Mouse (Mus musculus): ENCODE data around the gene A030005L19Rik.
"Not testable (repeated sequence)": the region's sequence is repeated elsewhere in the genome, so short reads cannot be mapped to it uniquely, and the experiment has no call there.

Gene A030005L19Rik

DNA sequence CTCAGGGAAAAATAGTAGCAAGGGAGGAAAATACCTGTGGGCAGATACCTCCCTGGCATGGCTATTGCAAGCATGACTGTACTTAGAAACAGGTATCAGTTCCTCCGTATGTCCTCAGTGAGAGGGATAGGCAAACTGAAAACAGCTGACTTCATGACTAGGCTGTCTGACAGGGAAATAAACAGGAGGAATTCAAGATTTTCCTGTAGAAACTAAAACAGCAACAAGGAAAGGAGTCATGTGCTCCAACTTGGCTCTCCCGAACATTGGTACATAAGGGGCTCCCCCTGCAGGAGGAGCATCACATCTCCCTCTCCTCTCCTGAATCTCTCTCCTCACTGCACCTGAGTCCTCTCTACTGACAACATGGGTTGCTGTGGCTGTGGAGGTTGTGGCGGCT lies at the start of gene A030005L19Rik:
Gene A030005L19Rik (plus strand): TSS at position 301 of the 400 bp plus-strand sequence.
- no peak for DNase-seq (ENCODE audit: low spot score)

DNA sequence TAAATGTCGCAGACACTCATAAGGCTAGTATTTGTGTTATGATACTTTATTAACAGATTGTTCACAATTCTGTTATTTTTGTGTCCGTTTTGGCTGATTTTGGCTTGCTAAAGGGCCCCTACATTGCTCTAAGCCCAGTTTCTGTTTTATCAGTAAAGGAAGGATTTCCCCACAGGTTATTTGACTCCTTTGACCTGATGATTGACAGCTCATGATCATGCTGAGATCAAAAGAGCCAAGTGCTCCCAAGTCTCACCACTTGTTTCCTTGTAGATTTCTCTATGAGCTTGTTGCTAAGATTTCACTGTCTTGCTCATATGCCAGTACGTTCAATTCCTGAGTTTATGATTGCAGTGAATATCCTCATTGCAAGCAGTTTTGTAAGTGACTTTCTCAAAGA lies 42.9 kb upstream of the A030005L19Rik start:
- no peak for DNase-seq (ENCODE audit: low spot score)

DNA sequence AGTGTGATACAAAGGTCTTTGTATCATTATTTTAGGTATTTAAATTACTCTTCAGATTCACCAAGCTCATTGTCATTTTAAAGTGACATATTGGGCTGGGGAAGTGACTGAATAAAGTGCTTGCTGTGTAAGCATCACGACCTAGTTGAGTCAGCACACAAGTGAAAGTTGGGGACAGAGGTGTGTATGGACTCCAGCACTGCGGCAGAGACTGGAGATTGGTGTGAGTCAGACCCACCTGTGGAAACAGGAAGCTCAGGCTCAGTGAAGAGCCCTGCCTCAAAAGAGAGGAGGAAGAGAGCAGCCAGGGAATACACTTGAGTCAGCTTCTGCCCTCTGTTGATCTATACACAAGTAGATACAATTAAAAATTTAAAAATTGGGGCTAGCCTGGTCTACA lies 34.0 kb upstream of the A030005L19Rik start:
- DNase-seq (ENCODE audit: low spot score), result no peak

DNA sequence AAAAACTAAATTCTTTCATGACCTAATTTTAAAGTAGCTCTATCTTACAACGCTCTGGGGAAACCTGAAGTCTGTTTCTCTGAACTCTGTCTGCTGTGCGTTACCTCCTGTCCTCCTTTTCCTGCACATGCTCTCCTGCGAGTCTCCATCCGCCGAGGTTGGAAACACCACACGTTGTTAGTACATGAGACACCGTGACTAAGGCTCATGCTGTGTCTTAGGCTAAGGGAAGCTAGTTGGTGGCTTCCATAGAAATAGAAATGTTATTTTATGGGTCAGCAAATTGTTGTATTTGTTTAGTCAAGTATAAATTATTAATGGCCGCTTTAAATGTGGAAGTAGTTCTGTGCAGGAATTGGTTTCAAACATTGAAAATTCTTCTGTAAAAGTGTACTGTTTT lies 32.9 kb upstream of the A030005L19Rik start:
- no peak for DNase-seq (ENCODE audit: low spot score)

DNA sequence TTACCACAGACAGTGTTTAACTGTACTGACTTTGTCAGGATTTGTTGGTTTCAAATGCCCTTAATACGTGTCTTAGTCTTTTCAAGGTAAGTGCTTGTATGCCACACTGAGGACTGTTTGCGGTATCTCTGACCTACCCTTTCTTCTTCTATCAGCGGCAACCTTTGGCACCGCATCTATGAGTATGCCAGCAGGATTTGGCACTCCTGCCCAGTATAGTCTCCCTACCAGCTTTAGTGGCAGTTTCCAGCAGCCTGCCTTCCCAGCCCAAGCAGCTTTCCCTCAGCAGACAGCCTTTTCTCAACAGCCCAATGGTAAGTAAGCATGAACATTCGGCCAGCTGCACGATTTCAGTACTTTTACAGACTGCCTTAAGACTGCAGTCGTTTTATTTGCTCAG lies 19.9 kb upstream of the A030005L19Rik start:
- DNase-seq (ENCODE audit: low spot score), result no peak

DNA sequence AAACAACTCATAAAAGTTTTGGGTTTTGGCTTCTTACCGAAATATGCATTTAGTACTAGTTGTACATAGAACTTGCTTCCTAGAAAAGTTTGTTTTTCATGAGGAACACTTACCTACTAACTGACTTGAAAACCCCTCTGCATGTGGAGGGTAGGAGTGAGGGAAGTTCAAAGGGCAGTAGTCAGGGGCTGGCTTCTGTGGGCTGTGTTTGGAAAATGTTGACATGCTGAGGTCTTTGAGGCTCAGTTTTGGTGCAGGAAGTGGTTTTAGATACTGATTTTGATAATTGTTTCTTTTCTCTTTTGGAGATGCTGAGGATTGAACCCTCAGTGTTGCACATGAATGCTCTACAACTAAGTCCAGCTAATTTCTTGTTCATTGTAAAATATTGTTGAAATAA lies 12.6 kb upstream of the A030005L19Rik start:
- no peak for DNase-seq (ENCODE audit: low spot score)

DNA sequence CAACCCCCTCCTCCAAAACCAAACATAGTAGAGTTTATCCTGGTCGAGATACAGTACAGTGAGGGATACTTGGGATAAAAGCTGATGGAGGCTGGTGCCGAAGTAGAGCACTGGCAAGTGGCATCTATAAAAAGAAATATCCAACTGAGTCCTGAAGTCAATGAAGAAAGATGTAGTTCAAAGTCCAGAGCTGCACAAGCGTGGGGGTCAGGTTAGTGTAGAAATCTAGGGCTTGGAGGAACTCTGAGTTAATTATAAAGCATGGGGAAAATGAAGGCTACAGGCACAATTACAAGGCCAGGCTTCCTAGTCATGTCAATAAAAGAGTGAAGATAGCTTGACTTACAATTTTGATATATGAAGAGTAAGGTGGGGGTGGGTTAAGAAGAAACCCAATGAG lies 11.9 kb upstream of the A030005L19Rik start:
- DNase-seq (ENCODE audit: low spot score), result no peak

DNA sequence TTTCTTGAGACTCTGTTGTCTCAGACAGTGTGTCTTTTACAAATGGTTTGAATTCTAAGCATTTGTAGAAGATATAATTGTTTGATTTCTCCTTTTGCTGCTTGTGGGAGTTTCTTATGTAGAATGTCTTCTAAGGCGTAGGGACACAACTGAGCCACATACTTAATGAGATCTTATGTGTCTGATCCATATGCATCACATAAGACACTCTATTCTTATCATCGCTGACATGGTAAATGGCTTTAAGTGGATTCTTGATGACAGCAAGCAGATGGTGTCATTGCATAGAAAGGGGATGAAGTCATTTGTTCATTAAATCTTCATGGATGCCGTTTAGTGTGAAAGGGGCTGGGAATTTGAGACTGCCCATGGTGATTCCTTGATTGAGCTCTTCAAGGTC lies 7.2 kb upstream of the A030005L19Rik start:
- DNase-seq (ENCODE audit: low spot score), result no peak

DNA sequence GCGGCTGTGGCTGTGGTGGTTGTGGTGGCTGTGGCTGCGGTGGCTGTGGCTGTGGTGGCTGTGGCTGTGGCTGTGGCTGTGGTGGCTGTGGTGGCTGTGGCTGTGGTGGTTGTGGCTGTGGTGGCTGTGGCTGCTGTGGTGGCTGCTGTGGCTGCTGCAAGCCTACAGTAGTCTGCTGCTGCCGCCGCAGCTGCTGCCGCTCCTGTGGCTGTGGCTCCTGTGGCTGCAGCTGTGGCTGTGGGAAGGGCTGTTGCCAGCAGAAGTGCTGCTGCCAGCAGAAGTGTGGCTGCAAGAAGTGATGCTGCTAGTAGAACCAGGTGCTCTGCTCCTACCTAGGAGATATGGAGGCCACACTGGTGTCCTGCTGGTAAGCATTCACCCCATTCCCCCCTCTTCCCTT lies 309 bp downstream of the A030005L19Rik start:
- DNase-seq (ENCODE audit: low spot score), result not testable (repeated sequence)

DNA sequence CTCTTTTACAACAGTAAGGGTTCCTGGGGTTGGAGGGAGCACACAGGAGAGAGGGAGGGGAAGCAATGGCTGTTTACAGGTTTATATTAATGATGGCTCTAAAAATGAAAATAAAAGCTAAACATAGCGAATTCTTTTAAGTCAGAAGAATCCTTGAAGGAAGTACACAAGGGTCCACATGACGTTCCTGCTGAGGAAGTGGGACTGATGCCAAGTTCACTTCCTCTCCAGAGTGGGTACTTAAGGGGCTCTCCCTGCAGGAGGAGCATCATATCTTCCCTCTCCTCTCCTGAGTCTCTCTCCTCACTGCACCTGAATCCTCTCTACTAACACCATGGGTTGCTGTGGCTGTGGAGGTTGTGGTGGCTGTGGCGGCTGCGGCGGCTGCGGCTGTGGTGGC lies 11.5 kb downstream of the A030005L19Rik start, which contains the start of gene A030014E15Rik:
Gene A030014E15Rik (plus strand): TSS at position 268 of the 400 bp plus-strand sequence.
- DNase-seq (ENCODE audit: low spot score), result no peak

DNA sequence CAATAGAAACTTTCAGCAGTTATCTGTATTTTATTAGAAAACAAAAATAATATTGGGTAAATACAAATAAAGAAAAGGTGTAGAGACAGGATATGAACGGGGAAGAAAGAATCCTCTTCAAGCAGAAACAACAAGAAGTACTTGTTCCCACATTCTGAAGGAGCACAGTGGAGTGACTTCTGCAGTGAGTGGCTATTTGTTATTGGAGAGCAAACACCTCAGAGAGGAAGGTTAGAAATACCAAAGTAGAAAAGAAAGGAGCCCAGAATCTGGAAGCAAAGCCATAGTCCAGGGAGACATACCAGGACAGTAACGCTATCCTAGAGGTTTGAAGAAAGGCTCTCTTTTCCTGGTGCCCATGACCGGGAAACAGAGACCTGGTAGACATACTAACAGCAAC lies 17.4 kb downstream of the A030005L19Rik start:
- DNase-seq (ENCODE audit: low spot score), result not testable (repeated sequence)

DNA sequence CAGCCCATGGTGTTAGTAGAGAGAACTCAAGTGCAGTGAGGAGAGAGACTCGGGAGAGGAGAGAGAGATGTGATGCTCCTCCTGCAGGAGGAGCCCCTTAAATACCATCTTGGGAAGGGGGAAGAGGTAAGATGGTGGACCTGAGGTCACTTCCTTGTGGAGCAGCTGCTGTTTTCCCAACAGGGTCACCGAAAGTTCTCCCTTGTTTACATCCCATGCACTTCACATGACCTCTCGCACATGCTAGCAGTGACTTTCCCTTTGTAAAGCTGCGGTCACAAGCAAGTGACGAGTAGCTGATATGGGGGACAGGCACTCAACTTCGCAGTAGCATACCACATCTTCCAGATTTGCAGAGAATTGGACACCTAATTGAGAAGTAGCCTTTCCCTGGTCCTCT lies 18.2 kb downstream of the A030005L19Rik start, which contains the start of gene Gm6217:
Gene Gm6217 (minus strand): TSS at position 74 of the 400 bp plus-strand sequence.
- not testable (repeated sequence) for DNase-seq (ENCODE audit: low spot score)

DNA sequence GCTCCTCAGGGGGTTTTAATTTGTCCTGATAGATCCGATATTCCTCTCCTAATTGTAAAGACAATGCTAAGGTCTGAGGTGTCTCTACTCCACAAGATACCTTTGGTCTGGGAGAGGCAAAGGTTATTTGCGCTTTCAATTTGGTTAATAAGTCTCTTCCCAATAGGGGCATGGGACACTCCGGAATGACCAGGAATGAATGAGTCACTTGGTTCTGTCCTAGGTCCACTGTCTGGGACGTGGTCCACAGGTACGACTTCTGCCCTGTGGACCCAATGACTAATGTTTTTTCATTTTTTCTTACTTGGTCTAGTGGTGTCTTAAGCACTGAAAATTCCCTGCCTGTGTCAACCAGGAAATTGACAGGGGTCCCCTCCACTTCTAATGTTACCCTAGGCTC lies 25.5 kb downstream of the A030005L19Rik start:
- DNase-seq (ENCODE audit: low spot score), result no peak

DNA sequence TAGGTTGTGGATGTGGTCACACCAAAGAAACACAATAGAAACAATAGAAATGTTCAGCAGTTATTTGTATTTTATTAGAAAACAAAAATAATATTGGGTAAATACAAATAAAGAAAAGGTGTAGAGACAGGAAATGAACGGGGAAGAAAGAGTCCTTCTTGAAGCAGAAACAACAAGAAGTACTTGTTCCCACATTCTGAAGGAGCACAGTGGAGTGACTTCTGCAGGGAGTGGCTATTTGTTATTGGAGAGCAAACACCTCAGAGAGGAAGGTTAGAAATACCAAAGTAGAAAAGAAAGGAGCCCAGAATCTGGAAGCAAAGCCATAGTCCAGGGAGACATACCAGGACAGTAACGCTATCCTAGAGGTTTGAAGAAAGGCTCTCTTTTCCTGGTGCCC lies 29.4 kb downstream of the A030005L19Rik start:
- not testable (repeated sequence) for DNase-seq (ENCODE audit: low spot score)

DNA sequence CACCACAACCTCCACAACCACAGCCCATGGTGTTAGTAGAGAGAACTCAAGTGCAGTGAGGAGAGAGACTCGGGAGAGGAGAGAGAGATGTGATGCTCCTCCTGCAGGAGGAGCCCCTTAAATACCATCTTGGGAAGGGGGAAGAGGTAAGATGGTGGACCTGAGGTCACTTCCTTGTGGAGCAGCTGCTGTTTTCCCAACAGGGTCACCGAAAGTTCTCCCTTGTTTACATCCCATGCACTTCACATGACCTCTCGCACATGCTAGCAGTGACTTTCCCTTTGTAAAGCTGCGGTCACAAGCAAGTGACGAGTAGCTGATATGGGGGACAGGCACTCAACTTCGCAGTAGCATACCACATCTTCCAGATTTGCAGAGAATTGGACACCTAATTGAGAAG lies 30.2 kb downstream of the A030005L19Rik start, which contains the start of gene A030003K21Rik:
Gene A030003K21Rik (minus strand): TSS at position 94 of the 400 bp plus-strand sequence.
- not testable (repeated sequence) for DNase-seq (ENCODE audit: low spot score)

DNA sequence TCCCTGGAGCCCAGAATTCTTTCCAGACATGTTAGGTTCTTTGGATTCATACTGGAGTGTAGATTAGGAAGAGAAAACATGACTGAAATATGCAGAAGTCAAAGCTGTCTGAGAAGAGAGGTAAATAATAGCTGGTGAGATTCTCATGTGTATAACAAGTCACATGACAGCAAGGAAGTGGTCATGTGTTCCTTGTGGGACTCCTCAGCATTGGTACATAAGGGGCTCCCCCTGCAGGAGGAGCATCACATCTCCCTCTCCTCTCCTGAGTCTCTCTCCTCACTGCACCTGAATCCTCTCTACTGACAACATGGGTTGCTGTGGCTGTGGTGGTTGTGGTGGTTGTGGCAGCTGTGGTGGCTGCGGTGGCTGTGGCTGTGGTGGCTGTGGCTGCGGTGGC lies 32.9 kb downstream of the A030005L19Rik start:
- not testable (repeated sequence) for DNase-seq (ENCODE audit: low spot score)

DNA sequence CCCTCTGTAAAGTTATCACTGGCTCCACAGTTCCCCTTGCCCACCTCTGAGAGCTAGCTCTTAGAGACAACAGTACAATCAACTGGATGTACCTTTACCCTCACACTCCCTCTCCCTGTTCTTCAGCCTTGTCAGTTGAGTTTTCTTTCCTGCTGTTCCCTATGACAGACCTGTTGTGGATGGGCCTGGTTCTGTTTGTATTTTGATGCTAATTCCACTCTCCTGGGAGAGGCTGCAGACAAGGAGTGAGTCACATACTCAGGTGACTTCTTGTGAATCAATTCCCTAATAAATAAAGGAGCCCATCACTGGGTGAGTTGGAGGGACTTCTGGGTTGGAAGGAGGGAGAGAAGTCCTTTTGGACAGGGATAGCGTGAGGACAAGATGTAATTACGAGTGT lies 35.5 kb downstream of the A030005L19Rik start:
- no peak for DNase-seq (ENCODE audit: low spot score)

DNA sequence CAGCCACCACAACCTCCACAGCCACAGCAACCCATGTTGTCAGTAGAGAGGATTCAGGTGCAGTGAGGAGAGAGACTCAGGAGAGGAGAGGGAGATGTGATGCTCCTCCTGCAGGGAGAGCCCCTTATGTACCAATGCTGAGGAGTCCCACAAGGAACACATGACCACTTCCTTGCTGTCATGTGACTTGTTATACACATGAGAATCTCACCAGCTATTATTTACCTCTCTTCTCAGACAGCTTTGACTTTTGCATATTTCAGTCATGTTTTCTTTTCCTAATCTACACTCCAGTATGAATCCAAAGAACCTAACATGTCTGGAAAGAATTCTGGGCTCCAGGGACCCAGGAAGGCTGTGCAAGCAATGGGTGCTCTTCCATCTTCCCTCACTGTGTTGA lies 42.8 kb downstream of the A030005L19Rik start, which contains the start of gene Gm7544:
Gene Gm7544 (minus strand): TSS at position 101 of the 400 bp plus-strand sequence.
- DNase-seq (ENCODE audit: low spot score), result not testable (repeated sequence)

DNA sequence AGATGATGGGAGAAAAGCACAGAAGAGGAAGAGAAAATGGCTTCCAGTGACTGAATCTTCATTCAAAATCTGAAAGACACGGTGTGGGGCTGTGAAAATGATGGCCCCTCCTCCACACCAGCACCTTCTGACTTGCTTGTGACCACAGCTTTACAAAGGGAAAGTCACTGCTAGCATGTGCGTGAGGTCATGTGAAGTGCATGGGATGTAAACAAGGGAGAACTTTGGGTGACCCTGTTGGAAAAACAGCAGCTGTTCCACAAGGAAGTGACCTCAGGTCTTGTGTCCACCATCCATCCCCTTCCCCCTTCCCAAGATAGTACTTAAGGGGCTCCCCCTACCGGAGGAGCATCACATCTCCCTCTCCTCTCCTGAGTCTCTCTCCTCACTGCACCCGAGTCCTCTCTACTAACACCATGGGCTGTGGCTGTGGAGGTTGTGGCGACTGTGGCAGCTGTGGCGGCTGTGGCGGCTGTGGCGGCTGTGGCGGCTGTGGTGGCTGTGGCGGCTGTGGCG lies 46.8 kb downstream of the A030005L19Rik start, which contains the start of gene Gm47955:
Gene Gm47955 (plus strand): TSS at position 417 of the 516 bp plus-strand sequence.
- no peak for DNase-seq (ENCODE audit: low spot score)
